Mouse (Mus musculus) frontal cortex, adult 2 months (tissue): Measurements from ENCODE around the gene Akain1. TPM values are rescaled to one million over a fixed set of nuclear protein-coding genes. Genes with fewer than 3 reads are reported as not detected.

Experiments used
- DNase-seq, 2 experiments: peaks; one replicate each; pipeline ENCODE4 v3.0.0; 2022; ENCODE audit warnings: low spot score in 1 of 2; ENCODE audit errors: extremely low spot score in 1 of 2
- polyA plus RNA-seq: library from polyadenylated mRNA; depleted of rRNA; stranded (reverse); fragments of >200 nt; gene quantifications from 2 replicates; pipeline ENCODE4 v1.2.3, GENCODE M21; 2012; rRNA removed

The Akain1 gene
- polyA plus RNA-seq, 1 experiment = 10.6 TPM

DNA sequence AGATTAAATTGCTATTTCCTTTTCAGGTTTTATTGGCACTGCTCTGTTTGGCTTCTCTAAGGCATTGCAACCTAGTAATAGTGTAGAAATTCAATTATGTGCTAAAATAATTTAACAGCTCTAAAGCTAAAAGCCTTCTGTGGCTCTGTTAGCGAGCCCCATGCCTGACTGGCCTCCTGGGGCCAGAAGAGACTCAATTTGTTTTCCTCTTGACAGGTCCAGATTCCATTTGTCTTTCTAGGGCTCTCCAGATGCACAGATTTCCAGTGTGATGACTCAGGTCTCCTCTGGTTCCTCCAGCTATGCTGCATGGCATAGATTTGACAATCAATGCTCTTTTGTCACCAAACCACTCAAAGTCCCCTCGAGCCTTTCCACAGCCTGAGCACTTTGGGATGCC is 38.4 kb downstream of the Akain1 start:
- DNase-seq = no peak

DNA sequence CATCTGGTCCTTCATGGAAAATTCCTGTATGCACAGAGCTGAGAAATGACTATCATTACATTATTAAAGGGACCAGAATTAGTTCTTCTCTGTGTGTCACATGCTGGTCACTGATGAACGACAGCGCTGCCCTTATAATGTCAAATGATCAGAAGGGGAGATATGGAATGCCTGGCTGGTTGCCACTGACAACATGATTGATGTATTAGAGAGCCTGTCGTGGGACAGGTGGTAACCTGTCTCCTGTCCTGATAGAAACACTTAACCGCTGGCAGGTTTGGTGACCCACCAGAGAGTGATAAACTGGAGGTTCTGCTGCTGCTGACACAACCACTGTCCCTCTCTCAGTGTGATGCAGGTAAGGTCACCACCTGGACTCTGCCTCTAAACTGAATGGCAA is 40.1 kb downstream of the Akain1 start:
- no peak for DNase-seq

DNA sequence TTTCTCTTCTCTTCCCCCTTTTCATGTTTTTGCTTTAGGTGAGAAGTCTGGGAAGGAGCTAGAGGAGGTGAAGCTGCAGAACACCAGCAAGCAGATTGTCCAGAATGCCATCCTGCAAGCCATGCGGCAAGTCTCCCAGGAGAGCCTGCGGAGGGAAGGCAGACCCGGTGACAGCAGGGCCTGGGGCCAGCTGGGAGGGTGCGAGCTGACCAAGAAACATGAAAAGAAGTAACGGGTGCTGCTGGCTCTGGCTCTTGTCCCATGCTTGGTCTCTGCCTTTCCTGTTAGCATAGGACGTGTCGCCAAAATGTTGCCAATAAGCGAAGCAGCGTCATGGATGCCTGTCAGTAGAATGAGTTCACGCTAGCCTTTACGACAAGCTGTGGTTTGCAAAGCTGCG is 48.0 kb downstream of the Akain1 start:
- no peak for DNase-seq

DNA sequence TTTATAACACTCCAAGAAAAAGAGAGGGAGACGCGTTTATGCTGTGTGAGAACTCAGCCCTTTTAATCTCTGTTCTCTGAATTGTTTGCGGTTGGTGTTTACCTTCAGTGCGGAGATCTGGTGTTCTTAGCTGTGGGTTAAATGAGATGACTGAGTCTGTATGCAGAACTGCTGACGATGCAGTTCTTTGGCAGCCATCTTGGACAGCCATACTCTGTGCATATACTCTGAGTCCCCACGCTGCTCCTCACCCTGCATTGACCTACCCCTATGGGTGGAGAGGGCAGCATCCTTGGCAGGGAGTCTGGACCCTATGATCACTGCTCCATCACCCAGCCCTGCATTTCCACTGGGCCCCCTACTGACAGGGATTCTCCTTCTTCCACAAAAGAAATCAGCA is 48.8 kb downstream of the Akain1 start:
- no peak for DNase-seq

DNA sequence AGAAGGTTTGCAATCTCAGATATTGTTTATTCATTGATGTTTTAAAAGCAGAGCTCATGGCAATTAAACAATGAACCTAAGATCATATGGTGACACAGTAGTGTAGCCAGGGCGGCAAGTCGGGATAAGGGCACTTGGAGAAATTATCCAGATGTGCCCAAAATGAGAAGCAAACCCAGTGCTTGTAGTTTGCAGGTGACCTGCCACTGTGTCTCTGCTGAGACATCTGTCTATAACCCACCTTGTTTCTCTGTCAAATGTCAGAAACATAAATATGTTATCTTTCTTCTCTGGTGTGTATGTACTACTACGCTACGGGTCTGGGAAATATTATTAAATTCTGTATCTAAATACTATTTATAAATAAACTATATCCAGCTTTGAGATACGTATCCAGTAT is 49.7 kb downstream of the Akain1 start:
- DNase-seq = no peak

DNA sequence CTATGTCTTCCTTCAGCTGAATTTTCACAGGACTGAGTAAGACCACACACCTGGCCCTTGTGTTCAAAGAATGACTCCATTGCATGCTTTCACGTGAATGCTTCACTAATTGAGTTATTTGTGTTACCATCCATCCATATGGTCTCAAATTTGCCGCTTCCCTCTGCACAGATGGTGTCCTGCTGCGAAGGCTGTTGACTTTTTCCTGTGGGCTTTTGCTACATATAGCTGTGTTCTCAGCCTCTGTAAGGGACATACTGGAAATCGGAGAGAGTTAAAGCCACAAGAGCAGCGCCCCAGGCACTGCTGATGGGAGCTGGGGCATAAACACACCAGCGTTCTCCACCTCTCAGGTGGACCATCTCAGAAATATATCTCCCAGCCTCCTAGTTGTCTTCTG is 53.2 kb downstream of the Akain1 start:
- DNase-seq = peak in 1 of 2 experiments; percentile 29

DNA sequence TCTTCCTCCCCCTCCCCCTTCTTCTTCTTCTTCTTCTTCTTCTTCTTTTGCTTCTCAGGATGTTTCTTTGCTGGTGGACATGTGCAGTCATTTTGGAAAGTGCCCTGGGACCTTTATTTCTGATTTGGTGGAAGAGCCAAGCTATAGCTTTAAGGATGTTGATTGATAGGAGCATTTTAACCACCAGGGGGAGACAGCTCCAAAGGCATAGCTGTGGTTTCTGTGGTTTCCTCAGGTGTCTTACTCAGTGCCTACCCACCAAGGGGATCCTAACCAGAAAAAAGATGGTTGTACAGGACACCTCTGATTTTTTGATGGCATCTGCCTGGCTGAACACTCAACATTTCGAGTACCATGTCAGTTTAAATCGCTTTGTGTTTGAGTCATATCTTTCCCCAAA is 56.4 kb downstream of the Akain1 start:
- DNase-seq = no peak

DNA sequence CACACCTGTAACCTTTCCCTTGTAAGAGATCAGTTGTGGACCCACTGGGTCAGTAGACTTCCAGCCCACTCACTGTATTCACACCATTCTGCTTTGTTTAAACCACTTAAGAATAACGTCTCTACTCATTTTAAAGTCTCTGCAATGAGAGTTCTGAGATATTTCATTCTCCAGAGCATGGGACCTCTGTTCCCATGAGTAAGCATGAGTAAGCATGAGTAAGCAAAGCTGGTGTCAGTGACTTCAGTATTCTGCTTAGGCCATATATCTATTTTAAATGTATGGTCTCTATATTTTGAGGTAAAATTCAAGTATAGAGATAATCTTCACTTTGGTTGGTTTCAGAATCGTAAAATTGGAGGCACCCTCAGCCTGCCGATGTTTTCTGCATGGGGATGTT is 57.0 kb downstream of the Akain1 start:
- DNase-seq = no peak

DNA sequence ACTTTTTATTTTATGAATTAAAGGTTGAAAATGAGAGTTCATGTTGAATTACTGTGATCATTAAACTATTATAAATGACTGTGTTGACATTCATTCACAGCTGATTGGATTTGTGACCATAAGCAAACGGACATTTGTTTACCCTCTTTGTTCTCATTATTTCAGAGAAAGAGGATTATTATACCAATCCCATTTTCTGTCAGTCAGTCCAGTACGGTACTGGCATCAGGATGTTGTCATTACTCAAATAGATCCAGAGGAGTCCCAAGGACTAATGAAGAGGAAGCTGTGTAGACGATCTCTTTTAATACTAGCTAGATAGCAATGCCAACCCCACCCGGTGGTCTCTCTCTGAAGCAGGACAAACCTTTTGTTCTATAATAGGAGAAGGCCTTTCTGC is 58.2 kb downstream of the Akain1 start:
- no peak for DNase-seq

DNA sequence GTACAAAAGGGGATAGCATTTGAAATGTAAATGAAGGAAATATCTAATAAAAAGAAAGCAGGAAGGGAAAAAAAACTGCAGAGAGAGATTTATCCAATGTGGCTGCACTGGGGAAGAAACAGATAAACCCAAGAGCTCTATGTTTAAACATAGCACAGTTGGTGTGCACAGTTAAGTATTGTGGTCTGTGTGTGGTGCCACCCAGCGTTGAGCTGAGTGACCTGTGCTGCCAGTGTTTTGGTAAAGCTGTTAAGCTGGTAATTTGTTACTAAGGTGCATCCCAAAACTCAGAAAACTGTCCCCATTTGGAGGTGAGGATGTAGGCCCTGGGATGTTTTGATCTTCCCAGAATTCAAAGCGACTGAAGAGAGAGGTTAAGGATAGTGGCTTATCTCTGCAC is 59.8 kb downstream of the Akain1 start:
- DNase-seq = no peak

DNA sequence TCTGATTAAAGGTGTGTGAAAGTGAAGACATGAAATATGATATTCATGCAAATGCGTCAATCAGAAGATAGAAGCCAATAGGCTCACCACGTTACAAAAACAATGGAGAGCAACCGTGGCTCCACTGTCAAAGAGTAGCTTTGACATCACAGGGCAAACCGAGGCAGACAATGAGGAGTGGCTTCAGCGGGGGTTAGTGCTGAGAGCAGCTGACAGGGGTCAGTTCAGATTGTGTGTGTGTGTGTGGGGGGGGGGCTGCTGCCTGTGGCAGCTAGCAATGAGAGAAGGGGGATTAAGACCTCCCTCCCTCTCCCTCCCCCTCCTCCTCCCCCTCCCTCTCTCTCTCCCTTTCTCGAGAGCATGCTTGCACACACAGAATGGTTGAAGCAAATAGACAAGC is 60.3 kb downstream of the Akain1 start:
- no peak for DNase-seq

DNA sequence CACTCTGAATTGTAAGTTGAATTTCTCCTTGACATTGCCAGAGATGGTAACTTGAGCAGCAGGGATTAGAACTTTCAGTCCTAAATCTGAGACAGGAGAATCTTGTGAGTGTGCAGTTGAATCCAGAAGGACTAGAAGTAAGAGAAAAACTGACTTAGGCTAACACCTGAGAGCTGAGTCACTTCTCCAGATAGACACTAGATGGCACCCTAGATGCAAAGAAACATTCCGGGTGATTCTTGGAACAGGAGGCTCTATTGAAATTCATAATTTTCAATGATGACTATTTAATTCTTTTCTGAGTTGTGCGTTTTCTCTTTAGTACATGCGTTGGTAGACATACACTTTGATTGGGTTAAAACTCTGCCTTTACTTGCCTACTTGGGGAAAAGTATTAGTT is 66.9 kb downstream of the Akain1 start:
- peak in 1 of 2 experiments; percentile 77 for DNase-seq

DNA sequence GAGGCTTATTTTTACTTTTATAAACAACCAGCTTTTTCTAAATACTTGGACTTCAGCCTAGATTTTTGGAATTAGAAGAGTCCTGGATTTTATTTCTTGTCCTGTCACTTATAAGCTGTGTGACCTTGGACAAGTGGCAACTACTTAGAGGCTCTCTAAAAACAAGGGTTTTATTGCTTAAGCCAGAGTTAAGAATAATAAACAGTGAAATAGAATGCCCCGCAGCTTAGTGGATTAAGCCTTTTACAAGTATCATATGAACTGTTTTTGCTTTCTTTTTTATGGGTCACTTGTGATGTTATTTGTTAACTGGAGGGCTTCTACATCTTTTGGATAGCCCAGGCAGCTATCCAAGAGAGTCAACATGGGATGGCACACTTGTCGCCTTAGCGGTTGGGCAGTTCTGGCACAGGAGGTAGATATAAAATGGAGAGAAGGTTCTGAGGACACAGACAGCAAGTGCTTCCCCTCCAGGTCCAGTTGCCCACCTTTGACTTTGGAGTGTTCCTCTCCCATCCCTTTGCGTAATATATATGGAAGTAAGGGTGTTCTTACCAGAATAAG is 77.3 kb downstream of the Akain1 start:
- no peak for DNase-seq

DNA sequence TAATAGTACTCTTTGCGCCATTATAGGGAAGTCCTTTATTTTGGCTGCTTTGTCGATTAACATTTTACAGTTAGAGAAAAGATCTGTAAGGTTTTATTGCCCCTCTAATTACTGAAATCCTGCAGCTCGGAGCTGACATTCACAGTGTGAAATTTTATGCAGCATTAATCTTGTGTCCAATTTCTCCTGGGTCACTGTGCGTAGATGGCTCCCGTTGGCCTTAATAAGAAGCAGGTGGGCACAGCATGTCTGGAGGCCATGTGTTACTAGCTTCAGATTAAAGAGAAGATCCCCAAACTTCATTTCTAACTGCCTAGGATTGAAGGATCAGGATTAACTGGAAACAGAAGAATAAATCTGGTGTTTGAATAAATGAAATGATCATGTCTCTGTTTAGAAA is 92.3 kb downstream of the Akain1 start:
- no peak for DNase-seq

Other genes starting within 250 kb of the Akain1 start
- 15.8 and 17.4 TPM in 2 replicates for gene Zbtb14, start 56.3 kb upstream of the Akain1 start, polyA plus RNA-seq